Comparison of ENCODE assay signal across 27 mouse cellular contexts in the genomic region with DNA sequence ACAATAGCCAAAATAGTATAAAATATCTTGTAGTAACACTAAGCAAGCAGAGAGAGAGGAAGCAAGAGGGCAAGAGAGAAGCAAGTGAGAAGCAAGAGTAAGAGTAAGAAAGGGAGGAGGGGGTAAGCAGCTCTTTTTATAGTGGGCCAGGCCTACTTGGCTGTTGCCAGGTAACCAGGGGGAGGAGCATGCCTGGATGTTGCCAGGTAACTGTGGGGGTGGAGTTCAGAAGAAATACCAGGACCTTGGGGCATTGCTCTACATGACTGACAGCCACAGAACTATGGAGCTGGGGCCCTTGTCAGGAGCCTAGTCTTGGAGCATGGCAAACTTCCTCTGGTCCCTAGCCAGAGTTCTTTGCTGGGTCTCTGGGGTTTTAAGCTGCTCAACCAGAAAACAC.
DNase-seq lines count a peak whose midpoint lies in the region; ATAC-seq and TF ChIP-seq lines count a peak whose summit lies in the region.
"Had no signal": no experiment of that assay in that cellular context is flagged by ENCODE, and none has a peak within 500 bp of the region (broad histone marks: within the 10 kb centered on the region; RNA-seq: fewer than 3 reads in every experiment).

No protein-coding gene starts in this region.

- H3K27ac ChIP-seq in hindbrain, embryonic 10.5 days, result no peak overlapping the region
- no peak overlapping the region for H3K27ac ChIP-seq in hindbrain, postnatal 0 days
- H3K27ac ChIP-seq in midbrain, embryonic 10.5 days (replicated peaks), result no peak overlapping the region
- no peak overlapping the region for H3K27ac ChIP-seq in midbrain, embryonic 14.5 days (replicated peaks; ENCODE audit: low read depth, low read length)
- H3K27ac ChIP-seq: embryonic facial prominence, embryonic 10.5 days; embryonic facial prominence, embryonic 12.5 days; forebrain, embryonic 13.5 days; forebrain, embryonic 15.5 days had no signal

- H3K4me2 ChIP-seq in hindbrain, postnatal 0 days (ENCODE audit: low read depth, low read length), result no peak overlapping the region
- H3K4me2 ChIP-seq in midbrain, embryonic 14.5 days (ENCODE audit: low read length), result no peak overlapping the region
- H3K4me2 ChIP-seq: embryonic facial prominence, embryonic 12.5 days; forebrain, embryonic 13.5 days; forebrain, embryonic 15.5 days had no signal

- ATAC-seq in hindbrain, postnatal 0 days, result no peak
- no peak for ATAC-seq in midbrain, embryonic 14.5 days (ENCODE audit: low FRiP score, low TSS enrichment)
- ATAC-seq: activated CD4-positive, CD25-positive, alpha-beta regulatory T cell, adult 4 months; CD4-positive, CD25-positive, alpha-beta regulatory T cell, adult 4 months; forebrain, embryonic 13.5 days; forebrain, embryonic 15.5 days; forebrain, postnatal 0 days; Patski had no signal

- no peaks in the 10 kb centered on the region for H3K27me3 ChIP-seq in hindbrain, embryonic 10.5 days (ENCODE audit: insufficient read depth, poor library complexity, severe bottlenecking)
- H3K27me3 ChIP-seq in hindbrain, postnatal 0 days (ENCODE audit: insufficient read depth, low read length), result no peaks in the 10 kb centered on the region
- no peaks in the 10 kb centered on the region for H3K27me3 ChIP-seq in midbrain, embryonic 10.5 days (ENCODE audit: low read depth, poor library complexity, severe bottlenecking)
- H3K27me3 ChIP-seq in midbrain, embryonic 14.5 days (ENCODE audit: control insufficient read depth, insufficient read depth, low read length), result no peaks in the 10 kb centered on the region
- H3K27me3 ChIP-seq: CH12.LX; embryonic facial prominence, embryonic 12.5 days; forebrain, embryonic 13.5 days; forebrain, embryonic 15.5 days; Patski had no signal

- no peak overlapping the region for H3K9ac ChIP-seq in hindbrain, postnatal 0 days (replicated peaks; ENCODE audit: low read length)
- H3K9ac ChIP-seq in midbrain, embryonic 14.5 days (replicated peaks; ENCODE audit: low read length), result no peak overlapping the region
- H3K9ac ChIP-seq: embryonic facial prominence, embryonic 12.5 days; forebrain, embryonic 13.5 days; forebrain, embryonic 15.5 days; forebrain, postnatal 0 days had no signal

- H3K9me3 ChIP-seq in hindbrain, embryonic 10.5 days, result no peaks in the 10 kb centered on the region
- H3K9me3 ChIP-seq in hindbrain, postnatal 0 days (ENCODE audit: low read length), result no peaks in the 10 kb centered on the region
- H3K9me3 ChIP-seq in midbrain, embryonic 10.5 days (replicated peaks), result no peaks in the 10 kb centered on the region
- H3K9me3 ChIP-seq in midbrain, embryonic 14.5 days (ENCODE audit: control insufficient read depth, low read length), result no peaks in the 10 kb centered on the region
- H3K9me3 ChIP-seq: embryonic facial prominence, embryonic 10.5 days; embryonic facial prominence, embryonic 12.5 days; forebrain, embryonic 13.5 days; forebrain, embryonic 15.5 days; G1E had no signal

- TF ChIP-seq CTCF in hindbrain, postnatal 0 days (IDR thresholded peaks at IDR 0.05; ENCODE audit: low read depth), result no peak

- peak; percentile 9 for DNase-seq in hindbrain, embryonic 10.5 days (ENCODE audit: low spot score)
- no peak for DNase-seq in hindbrain, postnatal 0 days (ENCODE audit: low spot score)
- DNase-seq in midbrain, embryonic 10.5 days (ENCODE audit: low spot score), result peak; percentile 15
- no peak for DNase-seq in midbrain, embryonic 14.5 days
- DNase-seq in ES-CJ7 (ENCODE audit: low read depth, low spot score) (peak; percentile 17), R1 (ENCODE audit: low read depth, low spot score) (peak; percentile 50)
- no peak for DNase-seq in urinary bladder, adult 2 months (ENCODE audit: low spot score)
- DNase-seq in heart, adult 11 months, result no peak
- DNase-seq: adrenal gland, adult 8-10 months; adrenal gland, postnatal 14 days; adrenal gland, postnatal 36 days; B cell, adult 2 months; cerebellum, adult 11-12 months; cerebellum, adult 2 months; cerebellum, adult 9-10 months; cerebellum, postnatal 10 days; cerebellum, postnatal 25 days; forebrain, postnatal 0 days had no signal

- 0 out of 2 replicates have a peak, but pooled peaks cover 2% of the 10 kb centered on the region for H3K4me1 ChIP-seq in hindbrain, embryonic 10.5 days (replicated peaks)
- no peaks in the 10 kb centered on the region for H3K4me1 ChIP-seq in hindbrain, postnatal 0 days (ENCODE audit: insufficient read depth, low read length)
- H3K4me1 ChIP-seq in midbrain, embryonic 10.5 days, result no peaks in the 10 kb centered on the region
- H3K4me1 ChIP-seq in midbrain, embryonic 14.5 days (ENCODE audit: control insufficient read depth, insufficient read depth, low read length), result no peaks in the 10 kb centered on the region
- H3K4me1 ChIP-seq: embryonic facial prominence, embryonic 10.5 days; embryonic facial prominence, embryonic 12.5 days; forebrain, embryonic 13.5 days; forebrain, embryonic 15.5 days had no signal

- H3K4me3 ChIP-seq in hindbrain, embryonic 10.5 days, result no peak overlapping the region
- no peak overlapping the region for H3K4me3 ChIP-seq in hindbrain, postnatal 0 days (ENCODE audit: low read length)
- no peak overlapping the region for H3K4me3 ChIP-seq in midbrain, embryonic 10.5 days
- no peak overlapping the region for H3K4me3 ChIP-seq in midbrain, embryonic 14.5 days (replicated peaks; ENCODE audit: low read depth, low read length)
- H3K4me3 ChIP-seq: embryonic facial prominence, embryonic 10.5 days; embryonic facial prominence, embryonic 12.5 days; forebrain, embryonic 13.5 days; forebrain, embryonic 15.5 days had no signal

- H3K36me3 ChIP-seq in hindbrain, embryonic 10.5 days, result no peaks in the 10 kb centered on the region
- no peaks in the 10 kb centered on the region for H3K36me3 ChIP-seq in hindbrain, postnatal 0 days (ENCODE audit: insufficient read depth, low read length)
- no peaks in the 10 kb centered on the region for H3K36me3 ChIP-seq in midbrain, embryonic 10.5 days
- no peaks in the 10 kb centered on the region for H3K36me3 ChIP-seq in midbrain, embryonic 14.5 days (ENCODE audit: control insufficient read depth, insufficient read depth, low read length)
- H3K36me3 ChIP-seq: embryonic facial prominence, embryonic 10.5 days; embryonic facial prominence, embryonic 12.5 days; forebrain, embryonic 15.5 days; G1E had no signal

Comparison
In these comparisons a context has a peak if more than half of its experiments do, and no peak if none do; other contexts are left out.
1. DNase-seq: peak in hindbrain, embryonic 10.5 days (single experiment), midbrain, embryonic 10.5 days (single experiment), ES-CJ7 (single experiment) and R1 (single experiment); none in hindbrain, postnatal 0 days (single experiment), midbrain, embryonic 14.5 days (single experiment), urinary bladder, adult 2 months (single experiment) and heart, adult 11 months (single experiment).